11 mouse cellular contexts compared by ENCODE assay signal in genomic region chr12:108558194-108558593, GRCm38 (mm10). TPM values are rescaled to one million over a fixed set of nuclear protein-coding genes. Genes with fewer than 3 reads are reported as not detected.
A peak's percentile ranks its signal among the peaks of the same experiment; 100 is the strongest.
DNase-seq lines count a peak whose midpoint lies in the region; ATAC-seq and TF ChIP-seq lines count a peak whose summit lies in the region.
"Had no signal": no experiment of that assay in that cellular context is flagged by ENCODE, and none has a peak within 500 bp of the region (broad histone marks: within the 10 kb centered on the region; RNA-seq: fewer than 3 reads in every experiment).

No protein-coding gene starts in this region.

- H3K27me3 ChIP-seq in embryonic facial prominence, embryonic 12.5 days: no peaks in the 10 kb centered on the region
- H3K27me3 ChIP-seq in embryonic facial prominence, embryonic 10.5 days (replicated peaks; ENCODE audit: low read depth, poor library complexity, severe bottlenecking): no peaks in the 10 kb centered on the region
- H3K27me3 ChIP-seq in forebrain, postnatal 0 days (ENCODE audit: insufficient read depth, low read length): no peaks in the 10 kb centered on the region
- no peaks in the 10 kb centered on the region for H3K27me3 ChIP-seq in neural tube, embryonic 12.5 days (replicated peaks)
- H3K27me3 ChIP-seq in liver, embryonic 11.5 days (replicated peaks; ENCODE audit: control insufficient read depth, insufficient read depth, low read length): peaks cover 5% of the 10 kb centered on the region; the same call in 1 of the 2 replicates
- H3K27me3 ChIP-seq: Patski had no signal

- DNase-seq in embryonic facial prominence, embryonic 10.5 days (ENCODE audit: low spot score): no peak
- no peak for DNase-seq in layer of hippocampus, adult 2 months (ENCODE audit: low spot score in 2 of 2)
- no peak for DNase-seq in layer of hippocampus, adult 9-11 months
- DNase-seq in forebrain, postnatal 0 days: no peak
- no peak for DNase-seq in liver, embryonic 11.5 days (ENCODE audit: low spot score)
- no peak for DNase-seq in heart, postnatal 36 days
- DNase-seq: cerebellum, adult 18-20 months; kidney, adult 11 months had no signal

- peaks cover 33% of the 10 kb centered on the region for H3K4me1 ChIP-seq in embryonic facial prominence, embryonic 12.5 days
- H3K4me1 ChIP-seq in embryonic facial prominence, embryonic 10.5 days: peaks cover 43% of the 10 kb centered on the region
- H3K4me1 ChIP-seq in forebrain, postnatal 0 days (ENCODE audit: insufficient read depth): peaks cover 30% of the 10 kb centered on the region
- peaks cover 48% of the 10 kb centered on the region for H3K4me1 ChIP-seq in neural tube, embryonic 12.5 days
- H3K4me1 ChIP-seq in liver, embryonic 11.5 days (replicated peaks; ENCODE audit: control insufficient read depth, insufficient read depth, low read length): peaks cover 7% of the 10 kb centered on the region; the same call in 1 of the 2 replicates

- H3K9ac ChIP-seq in embryonic facial prominence, embryonic 12.5 days: no peak overlapping the region
- no peak overlapping the region for H3K9ac ChIP-seq in forebrain, postnatal 0 days
- H3K9ac ChIP-seq in neural tube, embryonic 12.5 days: no peak overlapping the region
- H3K9ac ChIP-seq in liver, embryonic 11.5 days (ENCODE audit: low read depth, low read length): no peak overlapping the region

- intact Hi-C loops in heart, postnatal 36 days (cut with DNase I): loop anchor here (5.0 kb wide), 2 partner anchors 94 to 199 kb away; no protein-coding TSS in a partner anchor

- no peaks in the 10 kb centered on the region for H3K9me3 ChIP-seq in embryonic facial prominence, embryonic 12.5 days
- no peaks in the 10 kb centered on the region for H3K9me3 ChIP-seq in embryonic facial prominence, embryonic 10.5 days
- no peaks in the 10 kb centered on the region for H3K9me3 ChIP-seq in forebrain, postnatal 0 days (ENCODE audit: low read length)
- H3K9me3 ChIP-seq in neural tube, embryonic 12.5 days: no peaks in the 10 kb centered on the region
- no peaks in the 10 kb centered on the region for H3K9me3 ChIP-seq in liver, embryonic 11.5 days (ENCODE audit: control insufficient read depth, low read length)

- no peak for ATAC-seq in embryonic facial prominence, embryonic 12.5 days (ENCODE audit: insufficient number of reproducible peaks, insufficient read depth, low FRiP score, low TSS enrichment)
- no peak for ATAC-seq in forebrain, postnatal 0 days
- no peak for ATAC-seq in neural tube, embryonic 12.5 days (ENCODE audit: low FRiP score, low read depth)
- ATAC-seq in liver, embryonic 11.5 days (replicated peaks; ENCODE audit: low FRiP score): no peak
- ATAC-seq: Patski had no signal

- no peaks in the 10 kb centered on the region for H3K36me3 ChIP-seq in embryonic facial prominence, embryonic 12.5 days
- peaks cover 11% of the 10 kb centered on the region for H3K36me3 ChIP-seq in embryonic facial prominence, embryonic 10.5 days (replicated peaks)
- H3K36me3 ChIP-seq in forebrain, postnatal 0 days (ENCODE audit: insufficient read depth): peaks cover 6% of the 10 kb centered on the region; the same call in 1 of the 2 replicates
- H3K36me3 ChIP-seq in neural tube, embryonic 12.5 days: no peaks in the 10 kb centered on the region
- no peaks in the 10 kb centered on the region for H3K36me3 ChIP-seq in liver, embryonic 11.5 days (ENCODE audit: control insufficient read depth, insufficient read depth, low read length)

- peak; percentile 43 for TF ChIP-seq CTCF in layer of hippocampus, adult 2 months (conservative IDR thresholded peaks at IDR 0.05)
- peak; percentile 53; the same call in 1 of the 2 replicates for TF ChIP-seq CTCF in forebrain, postnatal 0 days (IDR thresholded peaks at IDR 0.05; ENCODE audit: low read depth)

- H3K4me3 ChIP-seq in embryonic facial prominence, embryonic 12.5 days: no peak overlapping the region
- no peak overlapping the region for H3K4me3 ChIP-seq in embryonic facial prominence, embryonic 10.5 days
- no peak overlapping the region for H3K4me3 ChIP-seq in layer of hippocampus, adult 2 months
- H3K4me3 ChIP-seq in forebrain, postnatal 0 days (ENCODE audit: low read depth, low read length): no peak overlapping the region
- H3K4me3 ChIP-seq in neural tube, embryonic 12.5 days: no peak overlapping the region
- H3K4me3 ChIP-seq in liver, embryonic 11.5 days (ENCODE audit: low read depth, low read length): no peak overlapping the region

- H3K4me2 ChIP-seq in embryonic facial prominence, embryonic 12.5 days (replicated peaks): peak overlapping the region; percentile 15; the same call in 1 of the 2 replicates
- peak overlapping the region; percentile 7 for H3K4me2 ChIP-seq in forebrain, postnatal 0 days (ENCODE audit: low read depth)
- peak overlapping the region; percentile 69 for H3K4me2 ChIP-seq in neural tube, embryonic 12.5 days (replicated peaks)
- H3K4me2 ChIP-seq in liver, embryonic 11.5 days: no peak overlapping the region

- no peak overlapping the region for H3K27ac ChIP-seq in embryonic facial prominence, embryonic 12.5 days
- no peak overlapping the region for H3K27ac ChIP-seq in embryonic facial prominence, embryonic 10.5 days (replicated peaks)
- no peak overlapping the region for H3K27ac ChIP-seq in layer of hippocampus, adult 2 months
- no peak overlapping the region for H3K27ac ChIP-seq in forebrain, postnatal 0 days (ENCODE audit: low read depth, low read length)
- no peak overlapping the region for H3K27ac ChIP-seq in neural tube, embryonic 12.5 days
- H3K27ac ChIP-seq in liver, embryonic 11.5 days (ENCODE audit: low read depth, low read length): no peak overlapping the region

RNA-seq across cellular contexts. Expression of gene Evl, which starts 3.7 kb away (rescaled TPM):
- polyA plus RNA-seq in embryonic facial prominence, embryonic 12.5 days (2016; fragmentation: Nextera tagmentation; extraction: Ambion mirVana): 88.5 and 95.1 TPM in 2 replicates
- 58.3 and 60.2 TPM in 2 replicates for polyA plus RNA-seq in embryonic facial prominence, embryonic 10.5 days (2016; fragmentation: Nextera tagmentation; extraction: Ambion mirVana)
- total RNA-seq in layer of hippocampus, adult 2 months (2021): 100 to 1,000 TPM; 194 to 199 TPM
- 183 and 192 TPM in 2 replicates for total RNA-seq in forebrain, postnatal 0 days (2014; rRNA removed)
- polyA plus RNA-seq in forebrain, postnatal 0 days (2015; fragmentation: Nextera tagmentation; extraction: Ambion mirVana): 251 and 260 TPM in 2 replicates
- 151 and 156 TPM in 2 replicates for polyA plus RNA-seq in neural tube, embryonic 12.5 days (2016; fragmentation: Nextera tagmentation; extraction: Ambion mirVana)
- 27.3 and 29.7 TPM in 2 replicates for polyA plus RNA-seq in liver, embryonic 11.5 days (2014; fragmentation: Nextera tagmentation; extraction: Ambion mirVana)
- 10 to 100 TPM; 46.8 to 48.7 TPM for total RNA-seq in heart, postnatal 36 days (2021)
